Mouse (Mus musculus): ENCODE data around the gene Mybphl. TPM values are rescaled to one million over a fixed set of nuclear protein-coding genes. Genes with fewer than 3 reads are reported as not detected.

Gene Mybphl
- polyA plus RNA-seq, 1 experiment from 2014 or later, result 0.19 TPM

- no peak for ATAC-seq
- Histone ChIP-seq H3K4me2 (no peak overlapping the region), H3K27me3 (replicated peaks) (peaks cover 43% of the 10 kb centered on the region), H3K9ac (no peak overlapping the region), H3K4me3 (no peak overlapping the region), H3K4me1 (0 out of 2 replicates have a peak, but pooled peaks cover 3% of the 10 kb centered on the region), H3K36me3 (no peaks in the 10 kb centered on the region), H3K27ac (no peak overlapping the region), H3K9me3 (replicated peaks) (no peaks in the 10 kb centered on the region)
- 58% methylated on average over 5 of the region's 5 CpGs for WGBS (ENCODE audit: insufficient replicate concordance)
Measured at GRCm38 (mm10) chr3:108400442-108400841, 35.7 kb downstream of the Mybphl start.

DNA sequence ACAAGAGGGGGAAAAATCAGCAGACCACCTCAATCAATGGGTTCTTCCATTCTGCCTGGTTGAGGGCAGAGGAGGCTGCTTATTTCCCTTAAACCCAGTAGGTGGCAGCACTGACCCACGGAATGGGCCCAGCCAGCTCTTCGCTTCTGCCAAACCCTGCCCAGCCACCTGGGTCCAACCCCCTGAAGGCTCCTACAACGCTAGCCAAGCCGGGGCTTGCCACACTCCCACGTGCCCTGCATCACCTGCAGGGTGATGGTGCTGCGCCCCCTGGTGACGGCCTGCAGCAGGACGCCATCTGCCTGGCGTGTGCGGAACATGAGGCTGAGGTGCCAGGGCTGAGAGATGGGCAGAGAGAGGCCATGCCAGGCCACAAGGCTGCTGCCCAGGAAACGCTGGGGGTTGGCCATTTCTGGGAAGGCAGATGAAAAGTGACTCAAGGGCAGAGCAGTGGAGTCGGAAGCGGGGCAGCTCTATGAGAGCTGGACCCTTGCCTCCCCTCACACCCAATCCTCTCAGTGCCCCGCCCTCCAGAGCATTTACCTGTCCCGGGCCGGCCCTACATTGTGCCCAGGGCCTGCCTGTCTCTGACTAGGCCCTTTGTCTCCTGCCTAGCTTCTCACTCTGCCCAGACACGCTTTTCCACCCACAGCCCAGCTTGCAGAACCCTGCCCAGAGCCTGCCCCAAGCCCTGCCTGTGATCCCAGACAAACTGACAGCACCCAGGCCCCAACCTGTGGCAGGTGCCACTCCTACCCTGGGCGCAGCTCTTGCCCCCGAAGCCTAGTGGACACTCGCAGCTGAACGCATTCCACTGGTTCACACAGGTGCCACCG is 37.2 kb downstream of the Mybphl start:
- Histone ChIP-seq H3K4me1 (0 out of 2 replicates have a peak, but pooled peaks cover 3% of the 10 kb centered on the region), H3K9ac (no peak overlapping the region), H3K9me3 (replicated peaks) (no peaks in the 10 kb centered on the region), H3K27ac (no peak overlapping the region), H3K4me3 (no peak overlapping the region), H3K4me2 (peak overlapping the region; percentile 34), H3K36me3 (no peaks in the 10 kb centered on the region), H3K27me3 (replicated peaks) (peaks cover 55% of the 10 kb centered on the region)
- ATAC-seq, result peak; percentile 65
- WGBS (ENCODE audit: insufficient replicate concordance), result 31% methylated on average over 22 of the region's 22 CpGs

DNA sequence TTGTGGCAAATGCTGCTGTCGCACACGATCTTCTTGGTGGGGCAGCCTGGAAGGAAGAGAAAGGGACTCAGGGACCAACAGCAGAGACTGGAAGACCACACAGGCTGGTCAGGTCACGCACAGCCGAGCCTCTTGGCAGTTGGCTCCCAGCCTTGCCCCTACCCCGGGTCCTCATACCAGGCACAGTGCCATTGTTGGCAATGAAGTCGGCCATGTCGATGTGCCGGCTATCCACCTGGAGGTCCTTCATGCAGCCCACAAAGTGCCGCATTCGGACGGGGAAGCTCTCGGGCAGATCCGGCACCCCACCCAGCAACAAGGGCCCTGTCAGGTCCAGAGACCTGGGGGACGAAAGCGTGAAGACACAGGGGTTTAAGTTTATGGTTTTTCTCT is 37.8 kb downstream of the Mybphl start:
- H3K4me2 ChIP-seq, result no peak overlapping the region
- no peak overlapping the region for H3K27ac ChIP-seq
- no peaks in the 10 kb centered on the region for H3K36me3 ChIP-seq
- H3K4me1 ChIP-seq, result 0 out of 2 replicates have a peak, but pooled peaks cover 3% of the 10 kb centered on the region
- no peak for ATAC-seq
- no peaks in the 10 kb centered on the region for H3K9me3 ChIP-seq (replicated peaks)
- H3K9ac ChIP-seq, result no peak overlapping the region
- H3K27me3 ChIP-seq (replicated peaks), result peaks cover 54% of the 10 kb centered on the region
- no peak overlapping the region for H3K4me3 ChIP-seq
- WGBS (ENCODE audit: insufficient replicate concordance), result 82% methylated on average over 15 of the region's 15 CpGs

DNA sequence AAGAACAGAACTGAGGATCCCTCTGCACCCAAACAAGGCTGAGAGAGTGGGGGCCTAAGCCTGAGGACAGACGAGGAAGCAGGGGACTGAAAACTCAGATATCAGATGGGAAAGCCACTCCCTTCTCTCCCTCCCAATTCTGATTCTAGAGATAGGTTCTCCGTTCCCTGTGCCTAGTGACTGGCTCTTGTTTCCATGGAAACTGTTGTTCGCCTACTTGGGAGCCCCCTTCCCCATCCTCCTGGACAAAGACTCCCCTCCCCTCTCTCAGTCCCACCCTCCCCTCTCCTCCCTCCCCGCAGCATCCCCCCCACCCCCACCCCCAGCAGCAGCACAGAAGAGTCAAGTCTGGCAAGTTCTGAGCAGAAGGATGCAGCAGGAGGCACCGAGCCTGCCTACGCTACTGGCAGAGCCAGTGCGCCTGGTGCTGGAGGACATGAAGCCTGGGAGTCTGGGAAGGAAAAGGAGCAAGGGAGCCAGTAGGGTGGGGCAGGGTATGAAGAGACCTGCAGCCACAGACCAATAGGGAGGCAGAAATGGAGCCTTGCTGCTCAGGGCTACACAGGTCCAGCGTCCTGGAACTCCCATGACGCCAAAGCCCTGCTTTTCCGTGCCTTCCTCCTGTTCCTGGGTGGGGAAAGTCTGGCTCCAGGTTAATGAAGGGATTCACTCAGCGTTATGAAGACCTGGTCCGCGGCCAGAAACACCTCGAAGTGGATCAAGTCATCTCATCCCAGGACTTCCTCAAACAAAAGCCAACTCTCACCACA is 41.0 kb downstream of the Mybphl start:
- Histone ChIP-seq H3K4me1 (0 out of 2 replicates have a peak, but pooled peaks cover 3% of the 10 kb centered on the region), H3K4me2 (no peak overlapping the region), H3K27me3 (replicated peaks) (peaks cover 39% of the 10 kb centered on the region), H3K4me3 (no peak overlapping the region), H3K36me3 (no peaks in the 10 kb centered on the region), H3K27ac (no peak overlapping the region), H3K9me3 (replicated peaks) (no peaks in the 10 kb centered on the region), H3K9ac (no peak overlapping the region)
- ATAC-seq, result no peak
- WGBS (ENCODE audit: insufficient replicate concordance), result 43% methylated on average over 14 of the region's 14 CpGs

DNA sequence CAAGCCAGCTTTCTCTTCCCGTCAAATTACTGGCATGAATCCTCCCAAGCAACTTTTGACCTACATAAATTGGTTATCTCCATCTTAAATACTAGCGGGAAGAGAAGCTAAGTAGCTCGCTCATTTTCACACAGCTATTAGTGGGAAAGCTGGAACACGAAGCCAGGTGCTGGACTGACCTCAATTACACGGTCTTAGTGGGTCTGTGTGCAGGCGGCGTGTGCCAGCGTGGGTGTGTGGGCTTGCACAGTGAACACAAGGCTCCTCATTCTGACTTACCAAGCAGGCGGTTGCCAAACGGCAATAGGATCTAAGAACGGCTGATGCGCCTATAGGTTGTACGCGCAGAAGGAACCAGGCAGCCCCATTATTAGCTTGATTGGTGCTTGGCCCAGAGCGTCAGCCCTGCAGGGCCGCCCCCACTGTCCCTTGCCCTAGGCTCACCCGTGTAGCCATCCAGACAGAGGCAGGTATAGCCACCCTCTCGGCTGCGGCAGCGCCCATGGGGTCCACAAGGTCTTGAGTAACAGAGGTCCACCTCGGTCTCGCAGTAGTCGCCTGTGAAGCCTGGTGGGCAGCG is 41.7 kb downstream of the Mybphl start:
- H3K27me3 ChIP-seq (replicated peaks), result peaks cover 39% of the 10 kb centered on the region
- no peak overlapping the region for H3K4me3 ChIP-seq
- H3K4me1 ChIP-seq, result 0 out of 2 replicates have a peak, but pooled peaks cover 3% of the 10 kb centered on the region
- no peaks in the 10 kb centered on the region for H3K36me3 ChIP-seq
- no peaks in the 10 kb centered on the region for H3K9me3 ChIP-seq (replicated peaks)
- no peak overlapping the region for H3K9ac ChIP-seq
- 74% methylated on average over 24 of the region's 24 CpGs for WGBS (ENCODE audit: insufficient replicate concordance)
- H3K27ac ChIP-seq, result no peak overlapping the region
- H3K4me2 ChIP-seq, result no peak overlapping the region
- ATAC-seq, result no peak

DNA sequence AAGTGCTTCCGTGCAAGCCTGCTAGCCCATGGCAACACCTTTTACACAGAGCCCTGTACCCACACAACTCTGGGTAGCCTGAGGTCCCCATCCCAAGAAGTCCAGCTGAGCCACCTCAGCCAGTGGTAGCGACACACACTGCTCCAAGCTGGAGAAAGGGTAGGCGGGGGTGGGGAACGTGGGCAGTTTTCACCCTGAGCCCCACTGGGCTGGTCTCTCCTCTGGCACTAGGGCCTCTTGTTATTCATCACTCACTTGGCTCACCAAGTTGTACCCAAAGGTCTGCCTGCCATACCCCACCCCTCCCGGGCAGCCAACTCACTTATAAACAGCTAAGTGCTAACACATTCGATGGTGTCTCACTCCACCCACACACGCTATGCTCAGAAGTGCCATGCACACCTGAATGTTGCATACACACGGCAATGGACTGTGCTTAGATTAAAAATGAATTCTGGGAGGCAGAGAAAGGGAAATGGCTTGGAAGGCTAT is 43.9 kb downstream of the Mybphl start:
- Histone ChIP-seq H3K36me3 (0 out of 2 replicates have a peak, but pooled peaks cover 3% of the 10 kb centered on the region), H3K27ac (no peak overlapping the region), H3K4me2 (no peak overlapping the region), H3K27me3 (replicated peaks) (peaks cover 26% of the 10 kb centered on the region), H3K4me1 (no peaks in the 10 kb centered on the region), H3K4me3 (no peak overlapping the region), H3K9me3 (replicated peaks) (peaks cover 9% of the 10 kb centered on the region; the same call in 1 of the 2 replicates), H3K9ac (no peak overlapping the region)
- no peak for ATAC-seq
- WGBS (ENCODE audit: insufficient replicate concordance), result 78% methylated on average over 8 of the region's 8 CpGs

DNA sequence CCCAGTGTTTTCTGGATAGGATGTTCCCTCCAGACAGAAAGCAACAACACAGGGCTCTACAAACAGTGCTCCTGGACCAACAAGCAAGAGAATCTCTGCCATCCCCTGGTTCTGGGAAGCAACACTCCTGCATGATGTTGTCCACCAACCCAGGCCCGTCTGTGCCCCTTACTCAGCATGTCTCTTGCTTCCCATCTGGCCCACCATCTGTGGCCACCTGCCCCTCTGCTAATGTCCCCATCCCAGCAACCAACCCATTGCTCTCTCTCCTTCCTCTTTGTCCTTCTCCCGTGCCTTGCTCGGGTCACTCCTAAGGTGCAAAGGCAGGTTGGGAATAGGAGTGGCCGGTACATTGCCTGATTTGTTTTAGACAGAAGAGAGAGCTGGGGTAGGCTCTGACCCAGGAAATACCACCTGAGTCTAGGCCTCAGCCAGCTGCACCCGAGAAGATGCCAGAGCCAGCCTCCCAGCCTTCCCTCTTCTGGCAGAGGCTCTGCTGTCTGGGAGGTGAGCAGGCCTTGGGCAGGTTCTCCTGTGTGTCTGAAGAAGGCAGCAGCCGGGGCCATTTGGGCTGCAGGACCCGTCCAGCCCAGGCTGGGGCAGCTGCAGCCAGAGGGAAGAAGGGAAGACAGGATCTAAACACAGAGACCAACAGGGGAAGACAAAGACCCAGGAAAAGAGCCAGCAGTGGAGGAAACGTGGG is 45.1 kb downstream of the Mybphl start:
- WGBS (ENCODE audit: insufficient replicate concordance), result 50% methylated on average over 8 of the region's 8 CpGs
- H3K4me2 ChIP-seq, result no peak overlapping the region
- H3K27ac ChIP-seq, result no peak overlapping the region

GRCm38 (mm10) chr3:108410359-108410714 is 45.6 kb downstream of the Mybphl start:
- Histone ChIP-seq H3K27me3 (replicated peaks) (peaks cover 35% of the 10 kb centered on the region), H3K4me3 (no peak overlapping the region), H3K36me3 (0 out of 2 replicates have a peak, but pooled peaks cover 5% of the 10 kb centered on the region), H3K4me1 (peaks cover 5% of the 10 kb centered on the region), H3K9ac (no peak overlapping the region), H3K9me3 (replicated peaks) (peaks cover 20% of the 10 kb centered on the region; the same call in 1 of the 2 replicates), H3K4me2 (no peak overlapping the region), H3K27ac (no peak overlapping the region)
- WGBS (ENCODE audit: insufficient replicate concordance), result 41% methylated on average over 5 of the region's 5 CpGs
- no peak for ATAC-seq

More for the DNA sequence above, 45.1 kb downstream of the Mybphl start:
- Histone ChIP-seq H3K9ac (no peak overlapping the region), H3K4me1 (no peaks in the 10 kb centered on the region), H3K36me3 (0 out of 2 replicates have a peak, but pooled peaks cover 5% of the 10 kb centered on the region), H3K27me3 (replicated peaks) (peaks cover 30% of the 10 kb centered on the region), H3K9me3 (replicated peaks) (peaks cover 20% of the 10 kb centered on the region; the same call in 1 of the 2 replicates), H3K4me3 (no peak overlapping the region)
- ATAC-seq, result no peak

DNA sequence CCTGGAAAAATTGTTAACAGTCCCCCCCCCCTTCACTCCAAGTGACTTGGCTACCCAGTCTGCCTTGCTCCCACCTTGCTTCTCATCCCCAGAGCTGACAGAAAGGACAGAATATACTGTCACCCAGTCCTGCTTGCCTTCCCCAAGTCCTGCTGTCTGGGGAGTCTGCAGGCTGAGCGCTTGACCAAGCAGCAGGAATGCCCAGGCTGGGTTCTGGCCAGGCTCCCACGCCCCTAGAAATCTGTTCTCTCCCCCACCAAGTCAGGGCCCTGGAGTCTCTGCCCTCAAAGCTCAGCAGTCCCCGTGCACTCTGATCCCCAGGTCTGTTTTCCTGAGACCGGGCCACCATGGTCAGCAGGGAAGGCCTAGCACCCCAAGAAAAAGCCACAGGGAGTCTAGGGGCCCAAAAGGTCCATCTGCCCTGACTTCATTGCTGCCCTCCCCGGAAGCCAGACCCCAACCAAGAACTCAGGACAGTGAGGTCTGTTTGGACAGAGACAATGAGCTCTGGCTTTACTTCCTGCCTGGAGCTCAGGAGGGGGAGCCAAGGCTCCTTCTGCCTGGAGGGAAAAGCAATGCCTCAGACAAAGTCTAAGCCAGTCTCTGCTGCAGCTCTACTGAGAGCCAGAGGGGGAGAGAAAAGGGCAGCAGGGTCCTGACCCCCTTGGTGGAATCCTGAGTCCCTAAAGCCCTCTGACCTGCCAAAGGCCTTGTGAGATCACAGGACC is 46.5 kb downstream of the Mybphl start:
- 60% methylated on average over 5 of the region's 5 CpGs for WGBS (ENCODE audit: insufficient replicate concordance)
- Histone ChIP-seq H3K4me1 (peaks cover 13% of the 10 kb centered on the region), H3K4me2 (no peak overlapping the region), H3K9me3 (replicated peaks) (peaks cover 20% of the 10 kb centered on the region; the same call in 1 of the 2 replicates), H3K27ac (no peak overlapping the region), H3K4me3 (no peak overlapping the region), H3K36me3 (0 out of 2 replicates have a peak, but pooled peaks cover 5% of the 10 kb centered on the region), H3K27me3 (replicated peaks) (peaks cover 36% of the 10 kb centered on the region), H3K9ac (no peak overlapping the region)
- ATAC-seq, result no peak

GRCm38 (mm10) chr3:108411754-108412121 is 47.0 kb downstream of the Mybphl start:
- Histone ChIP-seq H3K9me3 (replicated peaks) (peaks cover 20% of the 10 kb centered on the region; the same call in 1 of the 2 replicates), H3K4me1 (peaks cover 14% of the 10 kb centered on the region), H3K9ac (no peak overlapping the region), H3K27ac (no peak overlapping the region), H3K27me3 (replicated peaks) (peaks cover 37% of the 10 kb centered on the region), H3K4me2 (no peak overlapping the region), H3K36me3 (0 out of 2 replicates have a peak, but pooled peaks cover 5% of the 10 kb centered on the region), H3K4me3 (no peak overlapping the region)
- 65% methylated on average over 8 of the region's 8 CpGs for WGBS (ENCODE audit: insufficient replicate concordance)
- ATAC-seq, result no peak
